Mouse (Mus musculus) cerebellum, postnatal 4 days (tissue): ENCODE results near the gene Nat8f2.
"Not testable (repeated sequence)": the region's sequence is repeated elsewhere in the genome, so short reads cannot be mapped to it uniquely, and the experiment has no call there.

Source experiments
- DNase-seq, 2 experiments: peaks; one replicate each; pipeline ENCODE4 v3.0.0; 2022; ENCODE audit warnings: low spot score in 2 of 2, mixed read lengths in 1 of 2

Nat8f2 gene

GRCm38 (mm10) chr6:85869006-85869405 is at the start of gene Nat8f2:
Nat8f2 (minus strand) TSS chr6:85869158.
- DNase-seq, result not testable (repeated sequence)

- DNase-seq, result not testable (repeated sequence)
These were observed 49.4 kb upstream of the Nat8f2 start for GRCm38 (mm10) chr6:85918341-85918740.

GRCm38 (mm10) chr6:85916596-85916995 is 47.6 kb upstream of the Nat8f2 start:
- no peak for DNase-seq

GRCm38 (mm10) chr6:85915539-85916513 is 46.9 kb upstream of the Nat8f2 start, which contains the start of gene Nat8f1:
Nat8f1 (minus strand) TSS chr6:85915687.
- DNase-seq, result peak; percentile 61 to 83

- DNase-seq, result no peak
These were observed 46.2 kb upstream of the Nat8f2 start for GRCm38 (mm10) chr6:85915141-85915538.

GRCm38 (mm10) chr6:85911587-85911986 is 42.6 kb upstream of the Nat8f2 start, which contains the start of gene Tprkb:
Tprkb (plus strand) TSS chr6:85911865.
- DNase-seq, result no peak

GRCm38 (mm10) chr6:85909704-85910103 is 40.7 kb upstream of the Nat8f2 start:
- DNase-seq, result no peak

GRCm38 (mm10) chr6:85908341-85908740 is 39.4 kb upstream of the Nat8f2 start:
- no peak for DNase-seq

GRCm38 (mm10) chr6:85906911-85907351 is 38.0 kb upstream of the Nat8f2 start:
- peak in 1 of 2 experiments; percentile 35 for DNase-seq

- peak; percentile 66 to 82 for DNase-seq
These were observed 35.7 kb upstream of the Nat8f2 start, which contains the start of gene Nat8f4 for GRCm38 (mm10) chr6:85904642-85905061. Nat8f4 (minus strand) TSS chr6:85904884.

- DNase-seq, result no peak
These were observed 33.3 kb upstream of the Nat8f2 start for GRCm38 (mm10) chr6:85902303-85902702.

- DNase-seq, result not testable (repeated sequence)
These were observed 29.9 kb upstream of the Nat8f2 start for GRCm38 (mm10) chr6:85898596-85899475.

- not testable (repeated sequence) for DNase-seq
These were observed 26.2 kb upstream of the Nat8f2 start for GRCm38 (mm10) chr6:85895061-85895648.

- DNase-seq, result no peak
These were observed 20.0 kb upstream of the Nat8f2 start for GRCm38 (mm10) chr6:85888961-85889360.

- DNase-seq, result no peak
These were observed 15.4 kb upstream of the Nat8f2 start for GRCm38 (mm10) chr6:85884311-85884710.

- not testable (repeated sequence) for DNase-seq
These were observed 14.3 kb upstream of the Nat8f2 start for GRCm38 (mm10) chr6:85883246-85883645.

- DNase-seq, result no peak
These were observed 950 bp downstream of the Nat8f2 start for GRCm38 (mm10) chr6:85867726-85868690.

GRCm38 (mm10) chr6:85866995-85867394 is 2.0 kb downstream of the Nat8f2 start:
- DNase-seq, result not testable (repeated sequence)

- DNase-seq, result not testable (repeated sequence)
These were observed 2.8 kb downstream of the Nat8f2 start for GRCm38 (mm10) chr6:85866166-85866565.
